Mouse (Mus musculus): ENCODE results near the gene Cpt1c. TPM values are rescaled to one million over a fixed set of nuclear protein-coding genes. Genes with fewer than 3 reads are reported as not detected.
A peak's percentile ranks its signal among the peaks of the same experiment; 100 is the strongest.

Gene Cpt1c
- total and polyA plus RNA-seq, 3 experiments: 1.5 to 9.7 (median 2.1) TPM

GRCm38 (mm10) chr7:44953561-44953960, 21.1 kb downstream of the Cpt1c start:
- H3K79me2 ChIP-seq (replicated peaks; ENCODE audit: control insufficient read depth, insufficient read depth, low read length): no peaks in the 10 kb centered on the region
- H3K27me3 ChIP-seq (ENCODE audit: control insufficient read depth, insufficient read depth, low read length): no peaks in the 10 kb centered on the region
- TF ChIP-seq CTCF (IDR thresholded peaks at IDR 0.05) (no peak), EP300 (IDR thresholded peaks at IDR 0.05; ENCODE audit: insufficient read depth, low read depth, low read length) (no peak), POLR2A (IDR thresholded peaks at IDR 0.05; ENCODE audit: insufficient read depth, low read depth, low read length) (no peak)
- no peaks in the 10 kb centered on the region for H3K36me3 ChIP-seq (ENCODE audit: control insufficient read depth, insufficient read depth, low read length)
- WGBS: 72% methylated on average over 14 of the region's 14 CpGs
- no peak overlapping the region for H3K27ac ChIP-seq
- intact Hi-C loops (cut with DNase I): loop anchor here (2.0 kb wide), 1 partner anchor 23 kb away; no protein-coding TSS in a partner anchor
- DNase-seq: no peak
- no peak overlapping the region for H3K4me3 ChIP-seq
- no peak overlapping the region for H3K9ac ChIP-seq (ENCODE audit: low read depth, low read length)
- H3K4me1 ChIP-seq (ENCODE audit: control insufficient read depth, insufficient read depth, low read length): peaks cover 1% of the 10 kb centered on the region

GRCm38 (mm10) chr7:44952611-44953306, 21.9 kb downstream of the Cpt1c start:
- Histone ChIP-seq H3K36me3 (ENCODE audit: control insufficient read depth, insufficient read depth, low read length) (no peaks in the 10 kb centered on the region), H3K27me3 (ENCODE audit: control insufficient read depth, insufficient read depth, low read length) (no peaks in the 10 kb centered on the region), H3K9ac (ENCODE audit: low read depth, low read length) (peak overlapping the region; percentile 74), H3K4me3 (peak overlapping the region; percentile 70), H3K27ac (peak overlapping the region; percentile 78), H3K79me2 (replicated peaks; ENCODE audit: control insufficient read depth, insufficient read depth, low read length) (no peaks in the 10 kb centered on the region), H3K4me1 (ENCODE audit: control insufficient read depth, insufficient read depth, low read length) (peaks cover 1% of the 10 kb centered on the region)
- WGBS: 6% methylated on average over 24 of the region's 24 CpGs
- TF ChIP-seq POLR2A (IDR thresholded peaks at IDR 0.05; ENCODE audit: insufficient read depth, low read depth, low read length) (peak; percentile 65), CTCF (IDR thresholded peaks at IDR 0.05) (no peak)
- intact Hi-C loops (cut with DNase I): loop anchor here (2.0 kb wide), 1 partner anchor 22 kb away; no protein-coding TSS in a partner anchor
- peak; percentile 93 to 94 for DNase-seq

DNA sequence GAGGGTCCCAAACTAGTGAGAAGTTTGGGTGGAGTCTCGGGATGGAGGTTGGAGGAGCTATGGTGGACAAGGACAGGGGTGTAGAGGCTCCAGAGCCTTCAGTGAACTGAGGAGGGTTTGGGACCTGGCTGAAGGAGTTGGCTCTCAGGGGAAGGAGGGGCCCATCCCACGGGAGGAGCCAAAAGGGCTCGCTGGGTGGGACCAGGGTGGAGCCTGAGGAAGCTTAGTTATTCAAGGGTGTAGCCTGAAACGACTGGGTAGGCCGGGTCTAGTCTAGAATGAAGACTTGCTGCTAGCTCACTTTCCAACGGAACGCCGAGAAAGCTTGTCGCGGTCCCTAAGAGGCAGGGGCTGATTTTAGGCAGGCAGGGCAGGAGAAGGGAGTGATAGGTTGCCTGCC, 22.7 kb downstream of the Cpt1c start:
- under 1% methylated on average over 10 of the region's 10 CpGs for WGBS
- peak overlapping the region; percentile 78 for H3K27ac ChIP-seq
- peak; percentile 68 for TF ChIP-seq POLR2A (IDR thresholded peaks at IDR 0.05; ENCODE audit: insufficient read depth, low read depth, low read length)
- no peak for TF ChIP-seq EP300 (IDR thresholded peaks at IDR 0.05; ENCODE audit: insufficient read depth, low read depth, low read length)
- no peaks in the 10 kb centered on the region for H3K27me3 ChIP-seq (ENCODE audit: control insufficient read depth, insufficient read depth, low read length)
- peaks cover 1% of the 10 kb centered on the region for H3K4me1 ChIP-seq (ENCODE audit: control insufficient read depth, insufficient read depth, low read length)
- peak overlapping the region; percentile 70 for H3K4me3 ChIP-seq
- peak overlapping the region; percentile 74 for H3K9ac ChIP-seq (ENCODE audit: low read depth, low read length)
- no peaks in the 10 kb centered on the region for H3K36me3 ChIP-seq (ENCODE audit: control insufficient read depth, insufficient read depth, low read length)
- H3K79me2 ChIP-seq (replicated peaks; ENCODE audit: control insufficient read depth, insufficient read depth, low read length): no peaks in the 10 kb centered on the region
- intact Hi-C loops (cut with DNase I): loop anchor here (2.0 kb wide), 1 partner anchor 21 kb away; no protein-coding TSS in a partner anchor
- peak; percentile 83 to 85 for DNase-seq

GRCm38 (mm10) chr7:44949922-44950321, 24.7 kb downstream of the Cpt1c start:
- Histone ChIP-seq H3K27me3 (ENCODE audit: control insufficient read depth, insufficient read depth, low read length) (no peaks in the 10 kb centered on the region), H3K4me1 (ENCODE audit: control insufficient read depth, insufficient read depth, low read length) (peaks cover 1% of the 10 kb centered on the region), H3K9ac (ENCODE audit: low read depth, low read length) (no peak overlapping the region), H3K4me3 (no peak overlapping the region), H3K36me3 (ENCODE audit: control insufficient read depth, insufficient read depth, low read length) (no peaks in the 10 kb centered on the region), H3K79me2 (replicated peaks; ENCODE audit: control insufficient read depth, insufficient read depth, low read length) (no peaks in the 10 kb centered on the region), H3K27ac (no peak overlapping the region)
- intact Hi-C loops (cut with DNase I): no loop called here
- TF ChIP-seq EP300 (IDR thresholded peaks at IDR 0.05; ENCODE audit: insufficient read depth, low read depth, low read length) (no peak), POLR2A (IDR thresholded peaks at IDR 0.05; ENCODE audit: insufficient read depth, low read depth, low read length) (no peak), CTCF (IDR thresholded peaks at IDR 0.05) (no peak)
- 57% methylated on average over 6 of the region's 6 CpGs for WGBS
- DNase-seq: no peak

DNA sequence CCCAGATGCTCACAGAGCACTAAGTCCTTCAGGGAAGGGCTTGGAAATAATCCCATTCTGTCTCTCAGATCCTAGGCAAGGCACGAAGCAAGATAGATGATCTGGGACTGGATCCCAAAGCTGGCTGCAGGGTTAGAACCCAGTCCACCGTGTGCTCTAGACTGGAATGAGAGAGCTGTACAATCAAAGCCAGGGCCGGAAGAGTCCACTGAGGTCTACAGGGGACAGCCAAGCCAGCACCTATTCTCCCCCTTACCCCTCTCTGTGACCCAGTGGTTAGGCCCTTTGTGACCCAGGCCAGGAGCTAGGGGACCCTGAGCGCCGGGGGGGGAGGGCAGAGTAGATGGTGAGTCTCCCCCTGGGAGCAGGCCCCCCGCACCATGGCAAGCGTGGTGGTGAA, 31.7 kb downstream of the Cpt1c start, which contains the start of gene Tsks:
Gene Tsks (plus strand): TSS at position 301 of the 400 bp plus-strand sequence.
- Histone ChIP-seq H3K79me2 (replicated peaks; ENCODE audit: control insufficient read depth, insufficient read depth, low read length) (no peaks in the 10 kb centered on the region), H3K4me1 (ENCODE audit: control insufficient read depth, insufficient read depth, low read length) (no peaks in the 10 kb centered on the region), H3K4me3 (no peak within 1 kb of the TSS), H3K27ac (no peak within 1 kb of the TSS), H3K9ac (ENCODE audit: low read depth, low read length) (no peak within 1 kb of the TSS), H3K27me3 (ENCODE audit: control insufficient read depth, insufficient read depth, low read length) (no peaks in the 10 kb centered on the region), H3K36me3 (ENCODE audit: control insufficient read depth, insufficient read depth, low read length) (no peaks in the 10 kb centered on the region)
- intact Hi-C loops (cut with DNase I): no loop called here
- TF ChIP-seq CTCF (IDR thresholded peaks at IDR 0.05) (no peak), POLR2A (IDR thresholded peaks at IDR 0.05; ENCODE audit: insufficient read depth, low read depth, low read length) (no peak)
- no peak for DNase-seq
- 77% methylated on average over 7 of the region's 7 CpGs for WGBS

DNA sequence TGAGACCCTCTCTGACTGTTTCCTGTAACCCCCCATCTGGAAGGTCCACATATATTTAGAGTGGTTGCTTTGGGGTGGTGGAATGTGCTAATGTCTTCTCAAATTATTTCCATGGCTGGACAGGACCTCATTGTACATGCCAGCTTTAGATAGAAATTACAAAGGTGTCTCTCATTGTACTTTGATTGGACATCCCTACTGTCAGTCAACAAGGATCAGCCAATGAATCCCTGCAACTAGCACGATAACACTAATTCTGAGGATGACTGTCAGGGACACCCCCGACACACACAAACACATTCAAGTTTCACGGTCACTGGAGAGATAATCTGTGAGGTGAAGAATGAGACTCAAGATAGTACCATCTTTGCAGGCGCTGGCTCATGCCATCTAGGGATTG, 36.0 kb downstream of the Cpt1c start:
- DNase-seq: no peak
- WGBS: 87% methylated on average over 4 of the region's 4 CpGs
- H3K79me2 ChIP-seq (replicated peaks; ENCODE audit: control insufficient read depth, insufficient read depth, low read length): no peaks in the 10 kb centered on the region
- TF ChIP-seq CTCF (IDR thresholded peaks at IDR 0.05) (no peak), POLR2A (IDR thresholded peaks at IDR 0.05; ENCODE audit: insufficient read depth, low read depth, low read length) (no peak), EP300 (IDR thresholded peaks at IDR 0.05; ENCODE audit: insufficient read depth, low read depth, low read length) (no peak)
- H3K4me1 ChIP-seq (ENCODE audit: control insufficient read depth, insufficient read depth, low read length): no peaks in the 10 kb centered on the region
- intact Hi-C loops (cut with DNase I): no loop called here
- no peak overlapping the region for H3K4me3 ChIP-seq
- H3K36me3 ChIP-seq (ENCODE audit: control insufficient read depth, insufficient read depth, low read length): no peaks in the 10 kb centered on the region
- H3K27ac ChIP-seq: no peak overlapping the region
- H3K9ac ChIP-seq (ENCODE audit: low read depth, low read length): no peak overlapping the region
- no peaks in the 10 kb centered on the region for H3K27me3 ChIP-seq (ENCODE audit: control insufficient read depth, insufficient read depth, low read length)

Data from heart, adult 2 months (tissue).